Mouse (Mus musculus): ENCODE measurements around the gene Tbkbp1. TPM values are rescaled to one million over a fixed set of nuclear protein-coding genes. Genes with fewer than 3 reads are reported as not detected.
"Not testable (repeated sequence)": the region's sequence is repeated elsewhere in the genome, so short reads cannot be mapped to it uniquely, and the experiment has no call there.

The Tbkbp1 gene
- polyA plus RNA-seq (2016; fragmentation: Nextera tagmentation; extraction: Ambion mirVana): 3.9 and 4.0 TPM in 2 replicates

DNA sequence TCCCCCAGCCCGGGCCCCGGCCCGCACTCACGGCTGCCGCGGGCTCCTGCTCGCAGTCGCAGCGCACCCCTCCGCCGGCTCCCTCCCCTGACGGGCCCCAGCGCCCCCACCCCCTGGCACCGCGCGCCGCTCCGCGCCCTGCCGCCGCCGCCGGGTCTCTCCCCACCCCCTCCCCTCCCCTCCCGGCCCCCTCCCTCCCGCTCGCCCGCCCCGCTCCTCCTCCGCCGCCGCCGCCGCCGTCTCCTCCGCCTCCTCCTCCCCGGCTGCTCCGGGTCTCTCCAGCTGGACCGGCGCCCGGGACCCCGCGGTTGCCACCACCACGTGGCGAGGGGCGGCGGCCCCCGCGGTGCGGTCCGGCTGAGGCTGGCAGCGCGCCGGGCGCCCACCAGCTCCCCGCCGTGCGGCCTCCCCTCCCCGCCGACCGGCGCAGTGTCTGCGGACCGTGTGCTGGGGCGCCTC, at the start of gene Tbkbp1:
Gene Tbkbp1, minus strand, starts transcription at position 153 of the 459 bp plus-strand sequence.
- Histone ChIP-seq H3K27me3 (ENCODE audit: poor library complexity, severe bottlenecking) (peaks cover 38% of the 10 kb centered on the region), H3K9me3 (no peaks in the 10 kb centered on the region), H3K36me3 (replicated peaks) (peaks cover 39% of the 10 kb centered on the region), H3K27ac (peak within 1 kb of the TSS; percentile 96), H3K4me1 (peaks cover 67% of the 10 kb centered on the region), H3K4me3 (peak within 1 kb of the TSS; percentile 84)
- DNase-seq (ENCODE audit: extremely low spot score, low spot score): peak; percentile 55
- WGBS: under 1% methylated on average over 45 of the region's 64 CpGs

DNA sequence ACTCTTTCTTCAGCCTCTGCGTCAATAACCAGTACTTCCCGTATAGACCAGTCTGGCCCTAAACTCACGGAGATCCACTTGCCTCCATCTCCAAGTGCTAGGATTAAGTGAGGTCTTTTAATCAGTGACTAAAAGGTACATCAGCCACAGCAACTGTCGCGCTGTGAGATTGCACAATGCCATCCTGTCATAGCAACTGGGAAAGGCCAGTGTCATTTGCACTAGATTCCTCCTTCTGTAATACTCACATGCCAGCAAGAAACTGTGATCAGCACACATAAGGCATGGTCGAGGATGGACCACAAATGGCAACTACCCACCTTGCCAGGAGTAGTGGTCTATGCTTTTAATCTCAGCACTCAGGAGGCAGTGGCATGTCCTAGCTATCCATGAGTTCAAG, 48.2 kb upstream of the Tbkbp1 start:
- WGBS: 92% methylated on average over 6 of the region's 6 CpGs
- no peaks in the 10 kb centered on the region for H3K4me1 ChIP-seq
- no peak overlapping the region for H3K4me3 ChIP-seq
- H3K36me3 ChIP-seq (replicated peaks): peaks cover 6% of the 10 kb centered on the region
- H3K27ac ChIP-seq: no peak overlapping the region
- no peaks in the 10 kb centered on the region for H3K9me3 ChIP-seq
- no peaks in the 10 kb centered on the region for H3K27me3 ChIP-seq (ENCODE audit: poor library complexity, severe bottlenecking)
- no peak for DNase-seq (ENCODE audit: extremely low spot score, low spot score)

DNA sequence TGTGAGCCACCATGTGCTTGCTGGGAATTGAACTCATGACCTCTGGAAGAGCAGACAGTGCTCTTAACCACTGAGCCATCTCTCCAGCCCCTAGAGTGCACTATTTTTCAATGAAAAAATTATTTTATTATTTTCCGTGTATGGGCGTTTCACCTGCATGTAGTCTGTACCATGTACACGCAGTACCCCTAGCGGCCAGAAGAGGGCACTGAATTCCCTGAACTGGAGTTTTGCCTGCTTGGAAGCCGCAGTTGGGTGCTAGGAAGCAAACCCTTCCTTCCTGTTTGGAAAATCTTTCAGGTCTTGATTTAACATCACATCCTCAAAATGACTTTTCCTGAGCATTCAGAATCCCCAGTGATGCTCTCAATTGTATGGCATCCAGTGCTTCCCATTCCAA, 47.3 kb upstream of the Tbkbp1 start:
- DNase-seq (ENCODE audit: extremely low spot score, low spot score): peak; percentile 54
- no peak overlapping the region for H3K4me3 ChIP-seq
- 21% methylated on average over 5 of the region's 5 CpGs for WGBS
- H3K36me3 ChIP-seq (replicated peaks): peaks cover 9% of the 10 kb centered on the region
- H3K27ac ChIP-seq: no peak overlapping the region
- no peaks in the 10 kb centered on the region for H3K9me3 ChIP-seq
- no peaks in the 10 kb centered on the region for H3K4me1 ChIP-seq
- H3K27me3 ChIP-seq (ENCODE audit: poor library complexity, severe bottlenecking): no peaks in the 10 kb centered on the region

DNA sequence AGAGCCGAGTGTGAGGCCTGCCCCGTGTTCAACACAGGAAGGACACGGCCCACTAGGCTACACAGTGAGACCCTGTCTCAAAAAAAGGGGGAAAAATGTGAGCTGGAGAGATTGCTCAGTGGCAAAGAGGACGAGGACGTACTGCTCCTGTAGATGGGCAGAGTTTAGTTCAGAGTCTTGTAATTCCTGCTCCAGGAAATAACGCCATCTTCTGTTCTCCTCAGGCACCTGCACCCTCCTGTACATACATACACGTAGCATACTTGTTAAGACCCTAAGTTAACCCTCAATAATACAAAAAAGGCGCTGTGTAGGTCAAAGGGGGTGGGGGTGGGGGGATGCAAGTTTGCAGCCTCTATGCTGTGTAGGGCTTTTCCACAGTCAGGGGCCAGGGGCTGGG, 45.7 kb upstream of the Tbkbp1 start:
- no peak for DNase-seq (ENCODE audit: extremely low spot score, low spot score)
- Histone ChIP-seq H3K4me1 (no peaks in the 10 kb centered on the region), H3K36me3 (replicated peaks) (peaks cover 9% of the 10 kb centered on the region), H3K27me3 (ENCODE audit: poor library complexity, severe bottlenecking) (no peaks in the 10 kb centered on the region), H3K9me3 (no peaks in the 10 kb centered on the region), H3K27ac (no peak overlapping the region), H3K4me3 (no peak overlapping the region)
- WGBS: 84% methylated on average over 8 of the region's 8 CpGs

- no peaks in the 10 kb centered on the region for H3K27me3 ChIP-seq (ENCODE audit: poor library complexity, severe bottlenecking)
- 77% methylated on average over 12 of the region's 12 CpGs for WGBS
- no peak for DNase-seq (ENCODE audit: extremely low spot score, low spot score)
- H3K4me1 ChIP-seq: no peaks in the 10 kb centered on the region
- no peak overlapping the region for H3K27ac ChIP-seq
- no peak overlapping the region for H3K4me3 ChIP-seq
- H3K9me3 ChIP-seq: no peaks in the 10 kb centered on the region
- H3K36me3 ChIP-seq (replicated peaks): peaks cover 12% of the 10 kb centered on the region
Measured at GRCm38 (mm10) chr11:97196541-97196940, 45.2 kb upstream of the Tbkbp1 start.

- no peak overlapping the region for H3K4me3 ChIP-seq
- no peaks in the 10 kb centered on the region for H3K27me3 ChIP-seq (ENCODE audit: poor library complexity, severe bottlenecking)
- H3K9me3 ChIP-seq: no peaks in the 10 kb centered on the region
- peaks cover 27% of the 10 kb centered on the region for H3K36me3 ChIP-seq (replicated peaks)
- H3K27ac ChIP-seq: no peak overlapping the region
- H3K4me1 ChIP-seq: peaks cover 14% of the 10 kb centered on the region
- DNase-seq (ENCODE audit: extremely low spot score, low spot score): no peak
Measured at GRCm38 (mm10) chr11:97192621-97192951, 41.3 kb upstream of the Tbkbp1 start.

DNA sequence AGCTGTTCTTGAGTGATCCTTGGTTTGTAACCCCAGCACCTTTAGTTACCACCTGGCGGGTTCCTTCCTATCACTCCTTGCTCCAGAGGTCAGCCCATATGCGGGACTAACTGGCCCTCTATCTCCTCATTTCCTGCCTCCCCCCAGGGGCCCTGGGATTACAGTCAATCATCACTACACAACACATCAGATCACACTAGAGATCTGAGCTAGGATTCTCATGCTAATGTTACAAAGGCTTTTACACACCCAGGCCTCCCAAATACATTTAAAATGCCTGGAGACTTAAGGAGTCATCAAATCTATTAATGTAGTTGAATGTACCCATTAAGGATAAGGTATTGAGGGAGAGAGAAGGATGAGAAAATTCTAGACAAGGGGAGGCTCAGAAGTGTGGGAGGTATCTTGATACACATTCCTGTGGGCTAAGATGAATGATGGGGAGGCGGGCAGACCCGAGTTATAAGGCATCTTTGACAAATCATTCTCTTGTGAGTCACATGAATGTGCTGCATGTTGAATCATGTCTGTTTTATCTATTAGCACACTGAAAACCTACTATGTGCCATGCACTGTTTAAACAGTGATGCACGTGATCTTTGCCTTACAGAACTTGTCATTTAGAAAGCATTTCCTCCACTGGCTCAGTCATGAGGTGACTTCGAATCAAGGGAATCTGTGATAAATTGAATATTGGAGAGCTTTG, 40.8 kb upstream of the Tbkbp1 start:
- Histone ChIP-seq H3K9me3 (no peaks in the 10 kb centered on the region), H3K36me3 (replicated peaks) (peaks cover 27% of the 10 kb centered on the region), H3K4me1 (peaks cover 16% of the 10 kb centered on the region), H3K27me3 (ENCODE audit: poor library complexity, severe bottlenecking) (no peaks in the 10 kb centered on the region), H3K27ac (no peak overlapping the region), H3K4me3 (no peak overlapping the region)
- no peak for DNase-seq (ENCODE audit: extremely low spot score, low spot score)
- WGBS: 82% methylated on average over 6 of the region's 6 CpGs

- no peak for DNase-seq (ENCODE audit: extremely low spot score, low spot score)
- Histone ChIP-seq H3K36me3 (replicated peaks) (peaks cover 36% of the 10 kb centered on the region), H3K27me3 (ENCODE audit: poor library complexity, severe bottlenecking) (no peaks in the 10 kb centered on the region), H3K9me3 (no peaks in the 10 kb centered on the region), H3K27ac (no peak overlapping the region), H3K4me3 (no peak overlapping the region), H3K4me1 (peaks cover 27% of the 10 kb centered on the region)
- 91% methylated on average over 6 of the region's 6 CpGs for WGBS
Measured at GRCm38 (mm10) chr11:97190992-97191391, 39.7 kb upstream of the Tbkbp1 start.

GRCm38 (mm10) chr11:97189645-97190044, 38.4 kb upstream of the Tbkbp1 start:
- H3K27me3 ChIP-seq (ENCODE audit: poor library complexity, severe bottlenecking); H3K9me3 ChIP-seq; DNase-seq (ENCODE audit: extremely low spot score, low spot score): not testable (repeated sequence)
- Histone ChIP-seq H3K4me3 (peak overlapping the region; percentile 95; the same call in 1 of the 2 replicates), H3K4me1 (peaks cover 40% of the 10 kb centered on the region), H3K27ac (peak overlapping the region; percentile 100; the same call in 1 of the 2 replicates), H3K36me3 (replicated peaks) (peaks cover 45% of the 10 kb centered on the region)
- 90% methylated on average over 6 of the region's 6 CpGs for WGBS

DNA sequence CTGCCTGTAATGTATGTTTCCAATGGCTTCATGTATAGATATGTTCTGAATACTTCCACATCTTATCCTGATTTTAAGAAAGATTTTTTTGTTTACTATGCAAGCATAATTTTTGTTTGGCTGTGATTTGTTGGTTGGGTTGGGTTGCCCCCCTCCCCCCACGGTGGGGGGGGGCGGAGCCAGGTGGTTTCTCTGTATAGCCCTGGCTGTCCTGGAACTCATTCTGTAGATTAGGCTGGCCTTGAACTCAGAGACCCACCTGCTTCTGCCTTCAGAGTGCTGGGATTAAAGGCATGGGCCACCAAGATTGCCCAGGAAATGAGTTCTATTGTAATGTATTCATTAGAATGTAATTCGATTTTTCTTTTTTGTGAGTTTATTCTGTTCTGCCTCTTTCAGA, 37.9 kb upstream of the Tbkbp1 start:
- WGBS: 43% methylated on average over 3 of the region's 3 CpGs
- Histone ChIP-seq H3K4me1 (peaks cover 44% of the 10 kb centered on the region), H3K36me3 (replicated peaks) (peaks cover 45% of the 10 kb centered on the region), H3K4me3 (peak overlapping the region; percentile 95), H3K27ac (peak overlapping the region; percentile 100), H3K9me3 (no peaks in the 10 kb centered on the region), H3K27me3 (ENCODE audit: poor library complexity, severe bottlenecking) (no peaks in the 10 kb centered on the region)
- no peak for DNase-seq (ENCODE audit: extremely low spot score, low spot score)

GRCm38 (mm10) chr11:97188643-97188955, 37.3 kb upstream of the Tbkbp1 start:
- Histone ChIP-seq H3K36me3 (replicated peaks) (peaks cover 51% of the 10 kb centered on the region), H3K27ac (peak overlapping the region; percentile 100), H3K27me3 (ENCODE audit: poor library complexity, severe bottlenecking) (no peaks in the 10 kb centered on the region), H3K4me1 (peaks cover 51% of the 10 kb centered on the region), H3K9me3 (no peaks in the 10 kb centered on the region), H3K4me3 (peak overlapping the region; percentile 95)
- DNase-seq (ENCODE audit: extremely low spot score, low spot score): no peak
- under 1% methylated on average over 15 of the region's 15 CpGs for WGBS

- Histone ChIP-seq H3K27ac (peak within 1 kb of the TSS; percentile 100), H3K9me3 (no peaks in the 10 kb centered on the region), H3K4me1 (peaks cover 52% of the 10 kb centered on the region), H3K36me3 (replicated peaks) (peaks cover 57% of the 10 kb centered on the region), H3K27me3 (ENCODE audit: poor library complexity, severe bottlenecking) (no peaks in the 10 kb centered on the region), H3K4me3 (peak within 1 kb of the TSS; percentile 95)
- DNase-seq (ENCODE audit: extremely low spot score, low spot score): peak; percentile 100
- under 1% methylated on average over 98 of the region's 101 CpGs for WGBS
Measured at GRCm38 (mm10) chr11:97187764-97188642, 36.7 kb upstream of the Tbkbp1 start, which contains the start of gene Kpnb1. Kpnb1 (minus strand) TSS chr11:97187881.

Data from forebrain, embryonic 10.5 days (tissue).